ENCODE assay signal across 34 mouse cellular contexts in the genomic region with DNA sequence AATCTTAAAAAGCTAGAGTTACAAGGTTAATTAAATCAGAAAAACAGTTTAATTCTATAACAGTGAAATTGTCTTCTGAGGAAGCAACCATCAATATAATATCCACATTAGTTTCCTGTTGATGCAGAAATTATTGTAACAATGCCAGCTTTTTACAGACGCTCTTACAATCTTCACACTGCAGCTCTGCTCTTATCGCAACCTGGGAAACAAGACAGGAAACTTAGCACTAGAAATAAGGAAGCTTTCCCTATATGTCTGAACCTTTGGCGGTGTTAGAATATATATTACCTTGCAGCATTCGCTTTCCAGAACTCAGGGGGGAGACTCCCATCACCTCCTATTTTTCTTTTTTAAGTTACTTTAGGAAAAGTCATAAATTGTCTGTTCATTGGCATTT. TPM values are rescaled to one million over a fixed set of nuclear protein-coding genes. Genes with fewer than 3 reads are reported as not detected.
DNase-seq lines count a peak whose midpoint lies in the region; ATAC-seq and TF ChIP-seq lines count a peak whose summit lies in the region.
"Had no signal": no experiment of that assay in that cellular context is flagged by ENCODE, and none has a peak within 500 bp of the region (broad histone marks: within the 10 kb centered on the region; RNA-seq: fewer than 3 reads in every experiment).

No protein-coding gene starts in this region.

- DNase-seq in kidney, postnatal 0 days (ENCODE audit: low spot score): peak; percentile 36
- no peak for DNase-seq in kidney, adult 8-10 months
- DNase-seq in 416B (ENCODE audit: low read depth): peak; percentile 10
- peak; percentile 91 for DNase-seq in MEL (ENCODE audit: low read depth, low spot score)
- no peak for DNase-seq in urinary bladder, adult 2 months (ENCODE audit: low spot score)
- DNase-seq in cerebellum, adult 9-11 months: no peak
- DNase-seq: adrenal gland, postnatal 25 days; cerebellum, adult 11-12 months; cerebellum, postnatal 10 days; gastrocnemius, postnatal 14 days; kidney, postnatal 25 days; retina, postnatal 1 day; right cerebral cortex, postnatal 14 days had no signal

- H3K27ac ChIP-seq in kidney, postnatal 0 days: no peak overlapping the region
- H3K27ac ChIP-seq in MEL (ENCODE audit: control insufficient read depth, low read depth, low read length): no peak overlapping the region
- H3K27ac ChIP-seq: embryonic facial prominence, embryonic 15.5 days; hindbrain, embryonic 12.5 days; hindbrain, postnatal 0 days; intestine, embryonic 15.5 days; layer of hippocampus, adult 2 months; limb, embryonic 13.5 days; liver, embryonic 12.5 days; macrophage; midbrain, embryonic 10.5 days; midbrain, embryonic 15.5 days; neural tube, embryonic 15.5 days; stomach, embryonic 15.5 days had no signal

- no peaks in the 10 kb centered on the region for H3K79me2 ChIP-seq in MEL (ENCODE audit: control insufficient read depth, insufficient read depth, low read length, poor library complexity)

- ATAC-seq in kidney, postnatal 0 days (replicated peaks; ENCODE audit: low FRiP score, low read depth): no peak
- peak; percentile 45 to 56 for ATAC-seq in hematopoietic stem cell, adult 5-6 weeks (replicated peaks in 1 of 2; ENCODE audit: insufficient read depth in 1 of 2, low FRiP score in 2 of 2, low TSS enrichment in 1 of 2, low read depth in 1 of 2, poor library complexity in 2 of 2, severe bottlenecking in 2 of 2)
- ATAC-seq: forebrain, embryonic 14.5 days; hindbrain, postnatal 0 days; intestine, embryonic 15.5 days; liver, embryonic 12.5 days; midbrain, embryonic 15.5 days had no signal

- no peak for TF ChIP-seq RAD21 in MEL (IDR thresholded peaks at IDR 0.05; ENCODE audit: low read depth, low read length)

- H3K4me2 ChIP-seq in kidney, postnatal 0 days (ENCODE audit: low read length): no peak overlapping the region
- H3K4me2 ChIP-seq: embryonic facial prominence, embryonic 15.5 days; hindbrain, embryonic 12.5 days; intestine, embryonic 15.5 days; limb, embryonic 13.5 days; liver, embryonic 12.5 days; midbrain, embryonic 15.5 days; neural tube, embryonic 15.5 days; stomach, embryonic 15.5 days had no signal

- H3K27me3 ChIP-seq in kidney, postnatal 0 days (ENCODE audit: insufficient read depth, low read length): no peaks in the 10 kb centered on the region
- H3K27me3 ChIP-seq in MEL (ENCODE audit: control insufficient read depth in 1 of 2, insufficient read depth in 2 of 2, low read length in 2 of 2): no peaks in the 10 kb centered on the region
- H3K27me3 ChIP-seq: embryonic facial prominence, embryonic 15.5 days; hindbrain, embryonic 12.5 days; intestine, embryonic 15.5 days; limb, embryonic 13.5 days; liver, embryonic 12.5 days; midbrain, embryonic 15.5 days; neural tube, embryonic 15.5 days; stomach, embryonic 15.5 days had no signal

- H3K36me3 ChIP-seq in kidney, postnatal 0 days (ENCODE audit: insufficient read depth, low read length): peaks cover 11% of the 10 kb centered on the region
- peaks cover 0 to 22% of the 10 kb centered on the region in 2 experiments; a peak in 2 of 4 replicates for H3K36me3 ChIP-seq in MEL (ENCODE audit: control insufficient read depth in 1 of 2, insufficient read depth in 2 of 2, low read length in 2 of 2)
- H3K36me3 ChIP-seq: intestine, embryonic 15.5 days had no signal

- no peak overlapping the region for H3K4me3 ChIP-seq in kidney, postnatal 0 days (replicated peaks; ENCODE audit: low read depth, low read length)
- peak overlapping the region in 1 of 2 experiments; percentile 12; a peak in 2 of 4 replicates for H3K4me3 ChIP-seq in MEL (ENCODE audit: control insufficient read depth in 1 of 2, insufficient read depth in 1 of 2, low read depth in 2 of 2, low read length in 2 of 2)
- H3K4me3 ChIP-seq: embryonic facial prominence, embryonic 15.5 days; hindbrain, embryonic 12.5 days; intestine, embryonic 15.5 days; layer of hippocampus, adult 2 months; limb, embryonic 13.5 days; liver, embryonic 12.5 days; midbrain, embryonic 10.5 days; midbrain, embryonic 15.5 days; neural tube, embryonic 15.5 days; stomach, embryonic 15.5 days had no signal

- 64% methylated on average over 4 of the region's 4 CpGs for WGBS in kidney, postnatal 0 days

- peak; percentile 98 to 100 for TF ChIP-seq EP300 in MEL (IDR thresholded peaks at IDR 0.05; ENCODE audit: low read depth in 1 of 2, low read length in 2 of 2)

- H3K4me1 ChIP-seq in kidney, postnatal 0 days (replicated peaks; ENCODE audit: insufficient read depth, low read length): no peaks in the 10 kb centered on the region
- H3K4me1 ChIP-seq in MEL (ENCODE audit: control insufficient read depth in 1 of 2, insufficient read depth in 2 of 2, low read length in 2 of 2): peaks cover 7 to 24% of the 10 kb centered on the region in 2 experiments
- H3K4me1 ChIP-seq: embryonic facial prominence, embryonic 15.5 days; hindbrain, embryonic 12.5 days; intestine, embryonic 15.5 days; limb, embryonic 13.5 days; liver, embryonic 12.5 days; midbrain, embryonic 10.5 days; midbrain, embryonic 15.5 days; neural tube, embryonic 15.5 days; stomach, embryonic 15.5 days had no signal

- no peak for TF ChIP-seq POLR2A in MEL (IDR thresholded peaks at IDR 0.05; ENCODE audit: control insufficient read depth in 1 of 2, insufficient read depth in 1 of 2, low read depth in 1 of 2, low read length in 2 of 2, poor library complexity in 1 of 2)

- H3K9ac ChIP-seq in kidney, postnatal 0 days (ENCODE audit: low read depth, low read length): no peak overlapping the region
- H3K9ac ChIP-seq in MEL (ENCODE audit: control insufficient read depth, low read depth, low read length, poor library complexity, severe bottlenecking): no peak overlapping the region
- H3K9ac ChIP-seq: embryonic facial prominence, embryonic 15.5 days; hindbrain, embryonic 12.5 days; intestine, embryonic 15.5 days; limb, embryonic 13.5 days; liver, embryonic 12.5 days; midbrain, embryonic 15.5 days; neural tube, embryonic 15.5 days; stomach, embryonic 15.5 days had no signal

- no peak for TF ChIP-seq CTCF in kidney, postnatal 0 days (IDR thresholded peaks at IDR 0.05; ENCODE audit: low read depth)
- no peak for TF ChIP-seq CTCF in MEL (IDR thresholded peaks at IDR 0.05 in 2 of 3, conservative IDR thresholded peaks at IDR 0.05 in 1 of 3; ENCODE audit: control insufficient read depth in 1 of 3, insufficient read depth in 1 of 3, low read depth in 2 of 3, low read length in 3 of 3, poor library complexity in 1 of 3, severe bottlenecking in 1 of 3)

- no peaks in the 10 kb centered on the region for H3K9me3 ChIP-seq in kidney, postnatal 0 days (replicated peaks; ENCODE audit: low read length)
- H3K9me3 ChIP-seq in MEL (replicated peaks; ENCODE audit: insufficient read depth, low read length): no peaks in the 10 kb centered on the region
- H3K9me3 ChIP-seq: embryonic facial prominence, embryonic 15.5 days; G1E; hindbrain, embryonic 12.5 days; intestine, embryonic 15.5 days; limb, embryonic 13.5 days; liver, embryonic 12.5 days; midbrain, embryonic 10.5 days; midbrain, embryonic 15.5 days; neural tube, embryonic 15.5 days; stomach, embryonic 15.5 days had no signal

TF ChIP-seq in MEL, 35 proteins besides CTCF, POLR2A, EP300 and RAD21 (continues in another document):
- TF ChIP-seq ZNF384 (IDR thresholded peaks at IDR 0.05; ENCODE audit: low read depth, low read length): no peak
- no peak for TF ChIP-seq USF1 (IDR thresholded peaks at IDR 0.05; ENCODE audit: low read depth, low read length)
- no peak for TF ChIP-seq ELF1 (IDR thresholded peaks at IDR 0.05; ENCODE audit: low read depth, low read length)
- no peak for TF ChIP-seq MYB (IDR thresholded peaks at IDR 0.05; ENCODE audit: low read depth, low read length)
- no peak for TF ChIP-seq GABPA (IDR thresholded peaks at IDR 0.05; ENCODE audit: low read depth, low read length)
- TF ChIP-seq SMC3 (IDR thresholded peaks at IDR 0.05; ENCODE audit: low read depth, low read length): no peak
- TF ChIP-seq KAT2A (conservative IDR thresholded peaks at IDR 0.05; ENCODE audit: low read depth, low read length): no peak
- no peak for TF ChIP-seq E2F4 (IDR thresholded peaks at IDR 0.05; ENCODE audit: borderline replicate concordance, low read depth, low read length)
- TF ChIP-seq ZMIZ1 (IDR thresholded peaks at IDR 0.05; ENCODE audit: low read depth, low read length): no peak
- no peak for TF ChIP-seq MXI1 (IDR thresholded peaks at IDR 0.05; ENCODE audit: low read depth, low read length)
- TF ChIP-seq ETS1 (IDR thresholded peaks at IDR 0.05; ENCODE audit: low read depth, low read length): peak; percentile 92
- TF ChIP-seq ZC3H11A (IDR thresholded peaks at IDR 0.05; ENCODE audit: low read depth, low read length): no peak
- no peak for TF ChIP-seq NELFE (IDR thresholded peaks at IDR 0.05; ENCODE audit: low read depth, low read length)
- TF ChIP-seq JUND (IDR thresholded peaks at IDR 0.05; ENCODE audit: low read depth, low read length): no peak
- 0 out of 2 replicates have a peak, but pooled peaks have one; percentile 41 for TF ChIP-seq MAFK (IDR thresholded peaks at IDR 0.05; ENCODE audit: borderline replicate concordance, low read depth, low read length)
- no peak for TF ChIP-seq MAX (IDR thresholded peaks at IDR 0.05; ENCODE audit: low read length)
- TF ChIP-seq NRF1 (IDR thresholded peaks at IDR 0.05; ENCODE audit: insufficient read depth, low read depth, low read length, poor library complexity, severe bottlenecking): no peak
- no peak for TF ChIP-seq UBTF (IDR thresholded peaks at IDR 0.05; ENCODE audit: borderline replicate concordance, insufficient read depth, low read depth, low read length)
- no peak for TF ChIP-seq ZKSCAN1 (IDR thresholded peaks at IDR 0.05; ENCODE audit: low read depth, low read length)
- no peak; the same call in none of the 2 replicates for TF ChIP-seq CHD2 (IDR thresholded peaks at IDR 0.05; ENCODE audit: low read length)
- TF ChIP-seq MAZ (IDR thresholded peaks at IDR 0.05; ENCODE audit: low read depth, low read length): peak; percentile 28; the same call in 1 of the 2 replicates

RNA-seq across cellular contexts. Expression of a gene that starts 41.1 kb away (rescaled TPM):
- polyA plus RNA-seq in kidney, postnatal 0 days (2015; fragmentation: Nextera tagmentation; extraction: Ambion mirVana): 14.0 and 14.3 TPM in 2 replicates
- total RNA-seq in MEL (2012; rRNA removed): not detected in 2 replicates
- under 1 TPM in 1 of 2 experiments, not detected in 1; 0.04 TPM for polyA plus RNA-seq in MEL (2012; ENCODE audit: insufficient read depth in 1 of 2, insufficient read length in 2 of 2, low read depth in 1 of 2, low replicate concordance in 2 of 2, missing spikeins in 1 of 2)
- total RNA-seq in hematopoietic stem cell, adult 5-6 weeks (2017): not detected in 2 replicates
- polyA plus RNA-seq in urinary bladder, adult 2 months (2012; rRNA removed): not detected in 2 replicates
- total RNA-seq: adrenal gland, postnatal 25 days; G1E; gastrocnemius, postnatal 14 days; granulocyte monocyte progenitor cell, adult 5-6 weeks; heart, postnatal 25 days; hindbrain, postnatal 0 days; layer of hippocampus, adult 2 months; layer of hippocampus, postnatal 14 days; left cerebral cortex, adult 8-10 months; left cerebral cortex, postnatal 36 days had no signal
- polyA plus RNA-seq: cortical plate, adult 2 months; G1E; macrophage had no signal

RNA-seq across cellular contexts. Expression of a gene that starts 48.0 kb away (rescaled TPM):
- 26.8 and 27.7 TPM in 2 replicates for polyA plus RNA-seq in kidney, postnatal 0 days (2015; fragmentation: Nextera tagmentation; extraction: Ambion mirVana)
- total RNA-seq in MEL (2012; rRNA removed): 0.10 and 0.58 TPM in 2 replicates
- under 1 TPM in 1 of 2 experiments, not detected in 1; 0.28 TPM for polyA plus RNA-seq in MEL (2012; ENCODE audit: insufficient read depth in 1 of 2, insufficient read length in 2 of 2, low read depth in 1 of 2, low replicate concordance in 2 of 2, missing spikeins in 1 of 2)
- total RNA-seq in hematopoietic stem cell, adult 5-6 weeks (2017): 7.9 and 13.0 TPM in 2 replicates
- polyA plus RNA-seq in urinary bladder, adult 2 months (2012; rRNA removed): 10.2 and 13.6 TPM in 2 replicates
- polyA plus RNA-seq: G1E, macrophage had no signal

Comparison
In these comparisons a context has a peak if more than half of its experiments do, and no peak if none do; other contexts are left out.
1. DNase-seq: peak in kidney, postnatal 0 days (single experiment), 416B (single experiment) and MEL (single experiment); none in kidney, adult 8-10 months (0 of 2), urinary bladder, adult 2 months (single experiment) and cerebellum, adult 9-11 months (single experiment).
2. RNA of a gene that starts 41.1 kb away (polyA plus RNA-seq): 14.0 to 14.3 TPM in kidney, postnatal 0 days; 0.04 TPM in MEL and not detected in urinary bladder, adult 2 months; every median in the first group is over 10 times any median in the second.